Mouse (Mus musculus): Measurements from ENCODE around the gene Plac8. TPM values are rescaled to one million over a fixed set of nuclear protein-coding genes. Genes with fewer than 3 reads are reported as not detected.

Gene Plac8
- polyA plus RNA-seq, 1 experiment from 2014 or later: 2.5 TPM

GRCm38 (mm10) chr5:100594803-100595467 lies 22.9 kb upstream of the Plac8 start:
- Histone ChIP-seq H3K4me3 (no peak overlapping the region), H3K4me1 (0 out of 2 replicates have a peak, but pooled peaks cover 4% of the 10 kb centered on the region), H3K36me3 (no peaks in the 10 kb centered on the region), H3K27ac (replicated peaks) (no peak overlapping the region), H3K9me3 (replicated peaks) (no peaks in the 10 kb centered on the region), H3K27me3 (ENCODE audit: low read depth, poor library complexity, severe bottlenecking) (no peaks in the 10 kb centered on the region)
- no peak for DNase-seq (ENCODE audit: low spot score)
- 88% methylated on average over 13 of the region's 13 CpGs for WGBS

- Histone ChIP-seq H3K36me3 (no peaks in the 10 kb centered on the region), H3K27ac (replicated peaks) (no peak overlapping the region), H3K9me3 (replicated peaks) (no peaks in the 10 kb centered on the region), H3K4me3 (no peak overlapping the region), H3K27me3 (ENCODE audit: low read depth, poor library complexity, severe bottlenecking) (no peaks in the 10 kb centered on the region), H3K4me1 (no peaks in the 10 kb centered on the region)
- WGBS: 92% methylated on average over 5 of the region's 5 CpGs
- DNase-seq (ENCODE audit: low spot score): no peak
These were observed 18.5 kb upstream of the Plac8 start for GRCm38 (mm10) chr5:100590505-100590904.

- Histone ChIP-seq H3K4me1 (no peaks in the 10 kb centered on the region), H3K4me3 (no peak overlapping the region), H3K36me3 (no peaks in the 10 kb centered on the region), H3K27ac (replicated peaks) (no peak overlapping the region), H3K27me3 (ENCODE audit: low read depth, poor library complexity, severe bottlenecking) (no peaks in the 10 kb centered on the region), H3K9me3 (replicated peaks) (no peaks in the 10 kb centered on the region)
- WGBS: 64% methylated on average over 2 of the region's 2 CpGs
- no peak for DNase-seq (ENCODE audit: low spot score)
These were observed 15.6 kb upstream of the Plac8 start for GRCm38 (mm10) chr5:100587626-100588025.

GRCm38 (mm10) chr5:100587136-100587535 lies 15.1 kb upstream of the Plac8 start:
- H3K36me3 ChIP-seq: no peaks in the 10 kb centered on the region
- H3K4me3 ChIP-seq: no peak overlapping the region
- no peaks in the 10 kb centered on the region for H3K4me1 ChIP-seq
- no peak for DNase-seq (ENCODE audit: low spot score)
- no peaks in the 10 kb centered on the region for H3K27me3 ChIP-seq (ENCODE audit: low read depth, poor library complexity, severe bottlenecking)
- no peaks in the 10 kb centered on the region for H3K9me3 ChIP-seq (replicated peaks)
- H3K27ac ChIP-seq (replicated peaks): no peak overlapping the region
- WGBS: 92% methylated on average over 7 of the region's 7 CpGs

- DNase-seq (ENCODE audit: low spot score): no peak
- Histone ChIP-seq H3K36me3 (no peaks in the 10 kb centered on the region), H3K27ac (replicated peaks) (no peak overlapping the region), H3K9me3 (replicated peaks) (no peaks in the 10 kb centered on the region), H3K4me1 (no peaks in the 10 kb centered on the region), H3K4me3 (no peak overlapping the region), H3K27me3 (ENCODE audit: low read depth, poor library complexity, severe bottlenecking) (no peaks in the 10 kb centered on the region)
- 95% methylated on average over 3 of the region's 3 CpGs for WGBS
These were observed 13.6 kb upstream of the Plac8 start for GRCm38 (mm10) chr5:100585657-100586056.

- no peak for DNase-seq (ENCODE audit: low spot score)
- Histone ChIP-seq H3K9me3 (replicated peaks) (no peaks in the 10 kb centered on the region), H3K27ac (replicated peaks) (no peak overlapping the region), H3K4me3 (no peak overlapping the region), H3K36me3 (no peaks in the 10 kb centered on the region), H3K4me1 (no peaks in the 10 kb centered on the region), H3K27me3 (ENCODE audit: low read depth, poor library complexity, severe bottlenecking) (no peaks in the 10 kb centered on the region)
- WGBS: 89% methylated on average over 8 of the region's 8 CpGs
These were observed 13.2 kb upstream of the Plac8 start for GRCm38 (mm10) chr5:100585206-100585644.

GRCm38 (mm10) chr5:100583066-100583465 lies 11.0 kb upstream of the Plac8 start:
- DNase-seq (ENCODE audit: low spot score): no peak
- WGBS: 92% methylated on average over 7 of the region's 7 CpGs
- Histone ChIP-seq H3K36me3 (no peaks in the 10 kb centered on the region), H3K4me1 (no peaks in the 10 kb centered on the region), H3K27me3 (ENCODE audit: low read depth, poor library complexity, severe bottlenecking) (no peaks in the 10 kb centered on the region), H3K27ac (replicated peaks) (no peak overlapping the region), H3K4me3 (no peak overlapping the region), H3K9me3 (replicated peaks) (no peaks in the 10 kb centered on the region)

GRCm38 (mm10) chr5:100582435-100582826 lies 10.4 kb upstream of the Plac8 start:
- Histone ChIP-seq H3K4me1 (no peaks in the 10 kb centered on the region), H3K9me3 (replicated peaks) (no peaks in the 10 kb centered on the region), H3K27me3 (ENCODE audit: low read depth, poor library complexity, severe bottlenecking) (no peaks in the 10 kb centered on the region), H3K36me3 (no peaks in the 10 kb centered on the region), H3K4me3 (no peak overlapping the region), H3K27ac (replicated peaks) (no peak overlapping the region)
- no peak for DNase-seq (ENCODE audit: low spot score)
- 92% methylated on average over 5 of the region's 5 CpGs for WGBS

GRCm38 (mm10) chr5:100581622-100582434 lies 9.8 kb upstream of the Plac8 start:
- DNase-seq (ENCODE audit: low spot score): no peak
- 71% methylated on average over 11 of the region's 11 CpGs for WGBS
- H3K36me3 ChIP-seq: no peaks in the 10 kb centered on the region

GRCm38 (mm10) chr5:100578863-100579411 lies 6.9 kb upstream of the Plac8 start:
- H3K36me3 ChIP-seq: no peaks in the 10 kb centered on the region
- 87% methylated on average over 5 of the region's 5 CpGs for WGBS

More at GRCm38 (mm10) chr5:100581622-100582434, 9.8 kb upstream of the Plac8 start:
- no peaks in the 10 kb centered on the region for H3K9me3 ChIP-seq (replicated peaks)
- no peak overlapping the region for H3K27ac ChIP-seq (replicated peaks)
- no peaks in the 10 kb centered on the region for H3K4me1 ChIP-seq
- H3K4me3 ChIP-seq: no peak overlapping the region
- no peaks in the 10 kb centered on the region for H3K27me3 ChIP-seq (ENCODE audit: low read depth, poor library complexity, severe bottlenecking)

GRCm38 (mm10) chr5:100574771-100575170 lies 2.7 kb upstream of the Plac8 start:
- Histone ChIP-seq H3K4me3 (no peak overlapping the region), H3K4me1 (no peaks in the 10 kb centered on the region), H3K9me3 (replicated peaks) (no peaks in the 10 kb centered on the region), H3K27ac (replicated peaks) (no peak overlapping the region), H3K36me3 (no peaks in the 10 kb centered on the region), H3K27me3 (ENCODE audit: low read depth, poor library complexity, severe bottlenecking) (no peaks in the 10 kb centered on the region)
- 70% methylated on average over 1 of the region's 1 CpGs for WGBS
- no peak for DNase-seq (ENCODE audit: low spot score)

More at GRCm38 (mm10) chr5:100578863-100579411, 6.9 kb upstream of the Plac8 start:
- no peak overlapping the region for H3K4me3 ChIP-seq
- no peaks in the 10 kb centered on the region for H3K4me1 ChIP-seq
- no peaks in the 10 kb centered on the region for H3K27me3 ChIP-seq (ENCODE audit: low read depth, poor library complexity, severe bottlenecking)
- no peak for DNase-seq (ENCODE audit: low spot score)
- no peak overlapping the region for H3K27ac ChIP-seq (replicated peaks)
- no peaks in the 10 kb centered on the region for H3K9me3 ChIP-seq (replicated peaks)

- DNase-seq (ENCODE audit: low spot score): no peak
- no peaks in the 10 kb centered on the region for H3K4me1 ChIP-seq
- 91% methylated on average over 5 of the region's 5 CpGs for WGBS
- H3K36me3 ChIP-seq: no peaks in the 10 kb centered on the region
- no peak overlapping the region for H3K4me3 ChIP-seq
- no peaks in the 10 kb centered on the region for H3K27me3 ChIP-seq (ENCODE audit: low read depth, poor library complexity, severe bottlenecking)
- no peak overlapping the region for H3K27ac ChIP-seq (replicated peaks)
- H3K9me3 ChIP-seq (replicated peaks): no peaks in the 10 kb centered on the region
These were observed 1.2 kb upstream of the Plac8 start for GRCm38 (mm10) chr5:100573256-100573655.

GRCm38 (mm10) chr5:100570716-100571115 lies 1.3 kb downstream of the Plac8 start:
- Histone ChIP-seq H3K27ac (replicated peaks) (no peak overlapping the region), H3K4me1 (no peaks in the 10 kb centered on the region), H3K4me3 (no peak overlapping the region), H3K36me3 (no peaks in the 10 kb centered on the region), H3K9me3 (replicated peaks) (no peaks in the 10 kb centered on the region), H3K27me3 (ENCODE audit: low read depth, poor library complexity, severe bottlenecking) (no peaks in the 10 kb centered on the region)
- 49% methylated on average over 8 of the region's 8 CpGs for WGBS
- no peak for DNase-seq (ENCODE audit: low spot score)
